Mouse (Mus musculus) liver, embryonic 13.5 days (tissue): Measurements from ENCODE around the gene Oxct2a. TPM values are rescaled to one million over a fixed set of nuclear protein-coding genes. Genes with fewer than 3 reads are reported as not detected.
A peak's percentile ranks its signal among the peaks of the same experiment; 100 is the strongest.
"Not testable (repeated sequence)": the region's sequence is repeated elsewhere in the genome, so short reads cannot be mapped to it uniquely, and the experiment has no call there.

Experiments
- ATAC-seq: fragments of 200-750 bp; cut with Nextera tagmentation; 2 replicates; pipeline ENCODE4 v1.8.0; 2017; ENCODE audit warnings: low read depth, mild to moderate bottlenecking, moderate number of reproducible peaks, moderate library complexity
- DNase-seq: peaks from one replicate; pipeline ENCODE4 v3.0.0; 2022
- H3K27ac ChIP-seq: fragments of 300-500 bp; sonication (generic); 2 replicates; pipeline ENCODE4 v1.5.1; 2015; ENCODE audit warnings: moderate library complexity, mild to moderate bottlenecking, inconsistent platforms
- H3K27me3 ChIP-seq: fragments of 300-500 bp; sonication (generic); 2 replicates; pipeline ENCODE4 v1.6.1; 2015; ENCODE audit warnings: mild to moderate bottlenecking, inconsistent platforms
- H3K36me3 ChIP-seq: fragments of 300-500 bp; sonication (generic); 2 replicates; pipeline ENCODE4 v1.6.1; 2015; ENCODE audit warnings: mild to moderate bottlenecking, inconsistent platforms
- H3K4me1 ChIP-seq: fragments of 300-500 bp; sonication (generic); replicated peaks from 2 replicates; pipeline ENCODE4 v1.6.1; 2015; ENCODE audit warnings: inconsistent platforms
- H3K4me2 ChIP-seq: fragments of 300-500 bp; sonication (generic); 2 replicates; pipeline ENCODE4 v1.6.1; 2015; ENCODE audit warnings: inconsistent platforms, mild to moderate bottlenecking, moderate library complexity
- H3K4me3 ChIP-seq: fragments of 300-500 bp; sonication (generic); replicated peaks from 2 replicates; pipeline ENCODE4 v1.5.1; 2015; ENCODE audit warnings: mild to moderate bottlenecking, inconsistent platforms
- H3K9ac ChIP-seq: fragments of 300-500 bp; sonication (generic); 2 replicates; pipeline ENCODE4 v1.6.1; 2015; ENCODE audit warnings: mild to moderate bottlenecking, inconsistent platforms
- H3K9me3 ChIP-seq: fragments of 300-500 bp; sonication (generic); replicated peaks from 2 replicates; pipeline ENCODE4 v1.6.1; 2016; ENCODE audit warnings: inconsistent platforms
- WGBS: fragments of 180-500 bp; shearing (Covaris S2); methylation state at CpG from one replicate; pipeline ENCODE4 v1.1.7; 2015; ENCODE audit not compliant: insufficient replicate concordance; 5-methylcytosine and 5-hydroxymethylcytosine counted together
- polyA plus RNA-seq: library from polyadenylated mRNA; unstranded; fragments of >200 nt; fragmentation: Nextera tagmentation; extraction: Ambion mirVana; gene quantifications from 2 replicates; pipeline ENCODE4 v1.2.1, GENCODE M21; 2015

Gene Oxct2a
- polyA plus RNA-seq, 1 experiment from 2014 or later = 0.06 TPM

DNA sequence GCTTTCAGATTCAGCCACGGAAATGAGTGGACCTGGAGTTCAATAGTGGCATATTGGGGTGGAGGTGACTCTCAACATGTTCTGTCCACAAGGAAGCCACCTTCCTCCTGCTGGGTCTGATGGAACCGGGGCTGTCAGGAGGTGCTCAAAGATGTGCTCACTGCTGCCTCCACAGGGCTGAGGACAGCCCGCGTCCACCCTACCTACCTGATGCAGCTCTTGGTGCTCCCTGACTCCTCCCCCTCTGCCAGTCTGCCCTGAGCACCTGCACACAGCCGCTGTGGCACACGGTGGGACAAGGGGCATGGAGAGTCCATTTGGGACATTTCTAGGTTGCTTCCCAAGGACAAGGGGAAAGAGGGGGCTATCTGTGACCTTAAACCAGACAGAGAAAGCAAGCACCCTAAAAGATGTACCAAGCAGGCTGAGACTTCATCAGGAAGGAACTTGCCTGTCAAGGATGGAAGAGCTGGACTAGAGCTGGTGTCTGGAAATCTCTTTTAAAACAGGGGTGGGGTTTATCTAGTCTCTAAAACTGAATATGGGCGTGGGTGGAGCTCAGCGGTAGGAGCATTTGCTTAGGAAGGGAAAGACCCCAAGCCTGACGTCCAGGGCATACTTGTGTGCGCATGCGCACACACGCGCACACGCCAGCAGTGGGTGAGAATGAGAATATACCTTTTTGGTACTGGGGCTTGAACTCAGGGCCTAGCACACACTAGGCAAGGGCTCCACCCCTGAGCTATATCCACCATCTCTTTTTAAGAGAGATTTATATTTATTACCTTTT, 12.6 kb upstream of the Oxct2a start:
- no peak overlapping the region for H3K9ac ChIP-seq
- H3K4me1 ChIP-seq = no peaks in the 10 kb centered on the region
- ATAC-seq (no peak), DNase-seq (no peak)
- H3K36me3 ChIP-seq = no peaks in the 10 kb centered on the region
- no peak overlapping the region for H3K27ac ChIP-seq
- H3K27me3 ChIP-seq = peaks cover 12% of the 10 kb centered on the region
- H3K9me3 ChIP-seq = no peaks in the 10 kb centered on the region
- 54% methylated on average over 14 of the region's 14 CpGs for WGBS
- no peak overlapping the region for H3K4me3 ChIP-seq
- no peak overlapping the region for H3K4me2 ChIP-seq

DNA sequence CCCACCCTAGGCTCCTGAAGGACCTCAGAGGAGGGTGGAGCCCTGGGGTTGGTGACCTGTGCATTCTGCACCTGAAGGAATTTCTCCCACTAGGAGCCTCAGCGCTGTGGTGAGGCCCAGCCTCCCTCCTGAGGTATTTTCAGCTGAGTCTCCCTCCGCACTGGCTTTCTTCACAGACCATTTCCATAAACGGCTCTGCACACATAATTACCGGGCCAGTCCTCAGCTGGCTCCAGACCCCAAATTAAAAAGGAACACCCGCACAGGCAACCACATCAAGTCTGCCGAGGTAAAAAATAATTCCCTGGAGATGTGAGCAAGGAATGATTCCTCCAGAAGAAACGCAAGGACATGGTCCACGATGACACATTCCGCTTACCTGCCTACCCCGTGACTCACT, 11.8 kb upstream of the Oxct2a start:
- H3K4me3 ChIP-seq, DNase-seq, H3K4me2 ChIP-seq, H3K36me3 ChIP-seq, ATAC-seq, H3K9me3 ChIP-seq, H3K27me3 ChIP-seq, H3K9ac ChIP-seq, H3K4me1 ChIP-seq, H3K27ac ChIP-seq: not testable (repeated sequence)
- WGBS = 74% methylated on average over 10 of the region's 10 CpGs

DNA sequence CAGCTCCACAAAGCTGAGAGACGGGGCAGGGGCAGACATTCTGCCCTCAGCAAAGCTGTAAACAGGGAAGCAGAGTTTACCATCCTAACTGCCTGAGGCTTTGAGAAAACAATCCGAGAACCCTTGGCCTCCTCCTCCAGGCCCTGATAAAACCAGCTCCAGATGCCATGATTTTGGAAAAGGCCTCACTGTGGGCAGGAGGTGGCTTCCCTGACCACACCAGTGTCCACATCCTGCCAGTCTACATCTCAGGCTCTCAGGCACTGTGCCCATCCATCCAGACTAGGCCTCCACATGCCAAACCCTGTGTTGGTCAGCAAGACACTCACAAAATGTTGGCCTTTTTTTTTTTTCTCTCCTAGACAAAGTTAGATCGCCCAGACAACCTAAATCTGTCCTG, 10.7 kb upstream of the Oxct2a start:
- Histone ChIP-seq H3K27ac (no peak overlapping the region), H3K27me3 (0 out of 2 replicates have a peak, but pooled peaks cover 4% of the 10 kb centered on the region), H3K4me3 (no peak overlapping the region), H3K4me1 (no peaks in the 10 kb centered on the region), H3K4me2 (no peak overlapping the region), H3K36me3 (no peaks in the 10 kb centered on the region), H3K9ac (no peak overlapping the region), H3K9me3 (no peaks in the 10 kb centered on the region)
- 49% methylated on average over 3 of the region's 3 CpGs for WGBS
- DNase-seq (no peak), ATAC-seq (no peak)

DNA sequence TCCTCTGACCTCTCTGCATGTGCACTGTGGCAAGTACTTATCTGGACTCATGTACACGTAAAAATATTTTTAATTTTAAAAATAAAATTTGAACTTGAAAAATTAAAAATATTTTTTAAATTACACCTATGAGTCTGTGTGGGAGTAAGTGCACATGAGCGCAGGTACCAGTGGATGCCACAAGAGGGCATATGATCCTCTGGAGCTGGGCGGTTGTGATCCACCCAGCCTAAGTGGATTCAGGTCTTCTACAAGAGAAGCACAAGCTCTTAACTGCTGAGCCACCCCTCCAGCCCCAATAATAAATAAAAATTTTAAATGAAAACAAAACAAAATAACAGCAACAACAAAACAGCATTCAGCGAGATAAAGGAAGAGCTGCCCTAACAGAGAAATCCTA, 9.7 kb upstream of the Oxct2a start:
- no peak overlapping the region for H3K9ac ChIP-seq
- H3K36me3 ChIP-seq = no peaks in the 10 kb centered on the region
- H3K4me3 ChIP-seq = no peak overlapping the region
- H3K4me2 ChIP-seq = no peak overlapping the region
- no peak for DNase-seq
- no peaks in the 10 kb centered on the region for H3K4me1 ChIP-seq
- no peak for ATAC-seq
- H3K9me3 ChIP-seq = no peaks in the 10 kb centered on the region
- H3K27me3 ChIP-seq = no peaks in the 10 kb centered on the region
- 81% methylated on average over 4 of the region's 4 CpGs for WGBS
- H3K27ac ChIP-seq = no peak overlapping the region

- not testable (repeated sequence) for H3K9me3 ChIP-seq, H3K4me2 ChIP-seq, H3K36me3 ChIP-seq, H3K27me3 ChIP-seq, H3K9ac ChIP-seq, DNase-seq, H3K27ac ChIP-seq, H3K4me3 ChIP-seq, H3K4me1 ChIP-seq, ATAC-seq
- 69% methylated on average over 1 of the region's 1 CpGs for WGBS
Measured at GRCm38 (mm10) chr4:123331961-123332360, 8.5 kb upstream of the Oxct2a start.

GRCm38 (mm10) chr4:123331326-123331725, 7.9 kb upstream of the Oxct2a start:
- no peaks in the 10 kb centered on the region for H3K36me3 ChIP-seq
- ATAC-seq = no peak
- WGBS = 87% methylated on average over 5 of the region's 5 CpGs

DNA sequence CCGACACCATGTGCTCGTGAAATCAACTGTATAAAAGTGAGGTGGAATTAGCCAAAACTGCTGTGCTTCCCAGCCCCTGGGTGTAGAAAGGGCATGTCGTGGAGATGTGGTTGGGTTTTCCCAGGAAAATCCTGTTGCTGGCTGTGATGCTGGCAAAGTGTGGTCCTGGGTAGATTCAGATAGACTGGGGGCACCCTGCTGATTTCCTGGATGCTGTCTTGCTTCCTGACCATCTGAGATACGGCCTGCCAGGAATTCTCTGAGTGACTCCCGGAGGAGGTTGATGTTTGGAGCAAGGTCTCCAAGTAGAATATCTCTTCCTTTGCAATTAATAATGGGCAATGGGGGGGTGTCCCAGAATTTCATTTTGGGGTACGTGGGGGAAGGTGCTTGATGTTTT, 5.5 kb upstream of the Oxct2a start:
- H3K9me3 ChIP-seq = no peaks in the 10 kb centered on the region

More at GRCm38 (mm10) chr4:123331326-123331725, 7.9 kb upstream of the Oxct2a start:
- Histone ChIP-seq H3K4me1 (no peaks in the 10 kb centered on the region), H3K27ac (no peak overlapping the region), H3K9ac (no peak overlapping the region), H3K9me3 (no peaks in the 10 kb centered on the region), H3K4me2 (no peak overlapping the region), H3K27me3 (no peaks in the 10 kb centered on the region), H3K4me3 (no peak overlapping the region)
- no peak for DNase-seq

DNA sequence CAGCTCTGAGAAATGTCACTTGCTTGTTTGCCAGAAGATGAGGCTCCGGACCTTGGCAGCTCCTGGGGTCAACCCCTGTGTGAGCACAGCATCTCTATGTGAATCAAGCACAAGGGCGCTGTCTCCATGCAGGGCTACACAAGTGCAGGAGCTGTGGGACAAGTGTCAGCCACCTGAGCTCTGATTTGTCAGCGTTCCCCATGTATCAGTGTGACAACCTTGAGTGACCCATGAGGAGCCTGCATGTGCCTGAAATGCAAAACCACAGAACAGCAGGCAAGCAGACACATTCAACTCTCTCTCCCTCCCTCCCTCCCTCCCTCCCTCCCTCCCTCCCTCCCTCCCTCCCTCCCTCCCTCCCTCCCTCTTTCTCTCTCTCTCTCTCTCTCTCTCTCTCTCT, 4.2 kb upstream of the Oxct2a start:
- Histone ChIP-seq H3K9ac (no peak overlapping the region), H3K9me3 (no peaks in the 10 kb centered on the region), H3K27me3 (peaks cover 18% of the 10 kb centered on the region), H3K27ac (no peak overlapping the region), H3K4me2 (no peak overlapping the region), H3K4me3 (no peak overlapping the region), H3K4me1 (no peaks in the 10 kb centered on the region), H3K36me3 (no peaks in the 10 kb centered on the region)
- ATAC-seq (no peak), DNase-seq (no peak)
- WGBS = 47% methylated on average over 3 of the region's 3 CpGs

More for the DNA sequence above, 5.5 kb upstream of the Oxct2a start:
- H3K36me3 ChIP-seq = no peaks in the 10 kb centered on the region
- no peak overlapping the region for H3K27ac ChIP-seq
- ATAC-seq (no peak), DNase-seq (no peak)
- H3K4me2 ChIP-seq = no peak overlapping the region
- no peak overlapping the region for H3K4me3 ChIP-seq
- H3K27me3 ChIP-seq = peaks cover 7% of the 10 kb centered on the region; the same call in 1 of the 2 replicates
- 62% methylated on average over 6 of the region's 6 CpGs for WGBS
- H3K4me1 ChIP-seq = no peaks in the 10 kb centered on the region
- no peak overlapping the region for H3K9ac ChIP-seq

- no peak overlapping the region for H3K27ac ChIP-seq
- H3K9ac ChIP-seq = no peak overlapping the region
- no peaks in the 10 kb centered on the region for H3K4me1 ChIP-seq
- no peaks in the 10 kb centered on the region for H3K9me3 ChIP-seq
- no peak overlapping the region for H3K4me2 ChIP-seq
- no peak for DNase-seq
- H3K36me3 ChIP-seq = no peaks in the 10 kb centered on the region
- peaks cover 27% of the 10 kb centered on the region for H3K27me3 ChIP-seq
- no peak for ATAC-seq
- 66% methylated on average over 3 of the region's 3 CpGs for WGBS
- H3K4me3 ChIP-seq = no peak overlapping the region
Measured at GRCm38 (mm10) chr4:123326087-123326486, 2.7 kb upstream of the Oxct2a start.

DNA sequence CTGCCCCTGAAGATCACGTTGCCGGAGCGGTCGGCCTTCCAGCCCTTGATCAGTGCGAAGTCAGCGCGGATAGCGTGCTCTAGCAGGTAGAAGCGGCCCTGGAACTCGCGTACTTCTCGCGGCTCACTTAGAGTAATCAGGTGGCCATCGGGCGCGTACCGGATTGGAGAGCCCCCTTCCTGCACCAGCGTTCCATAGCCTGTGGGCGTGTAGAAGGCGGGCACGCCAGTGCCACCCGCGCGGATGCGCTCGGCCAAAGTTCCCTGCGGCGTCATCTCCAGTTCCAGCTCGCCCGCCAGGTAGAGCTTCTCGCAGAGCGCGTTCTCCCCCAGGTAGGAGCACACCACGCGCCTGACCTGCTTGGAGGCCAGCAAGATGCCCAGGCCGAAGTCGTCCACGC, 524 bp downstream of the Oxct2a start:
- ATAC-seq, H3K4me1 ChIP-seq, H3K4me3 ChIP-seq, H3K27ac ChIP-seq, H3K36me3 ChIP-seq, DNase-seq, H3K9me3 ChIP-seq, H3K9ac ChIP-seq: not testable (repeated sequence)
- Histone ChIP-seq H3K27me3 (peaks cover 27% of the 10 kb centered on the region), H3K4me2 (peak overlapping the region; percentile 33)
- 42% methylated on average over 19 of the region's 38 CpGs for WGBS

- Histone ChIP-seq H3K4me1 (peaks cover 14% of the 10 kb centered on the region; the same call in 1 of the 2 replicates), H3K36me3 (no peaks in the 10 kb centered on the region), H3K27me3 (no peaks in the 10 kb centered on the region), H3K9ac (no peak overlapping the region), H3K4me2 (no peak overlapping the region), H3K27ac (no peak overlapping the region), H3K9me3 (no peaks in the 10 kb centered on the region), H3K4me3 (no peak overlapping the region)
- 70% methylated on average over 3 of the region's 3 CpGs for WGBS
- DNase-seq = no peak
- ATAC-seq = no peak
Measured at GRCm38 (mm10) chr4:123314497-123314896, 8.9 kb downstream of the Oxct2a start.

GRCm38 (mm10) chr4:123313010-123313409, 10.4 kb downstream of the Oxct2a start:
- no peaks in the 10 kb centered on the region for H3K9me3 ChIP-seq
- no peaks in the 10 kb centered on the region for H3K27me3 ChIP-seq
- WGBS = 22% methylated on average over 6 of the region's 6 CpGs
- H3K4me2 ChIP-seq = no peak overlapping the region
- H3K27ac ChIP-seq = 0 out of 2 replicates have a peak overlapping the region, but pooled peaks have one; percentile 32
- no peaks in the 10 kb centered on the region for H3K36me3 ChIP-seq
- DNase-seq = no peak
- H3K9ac ChIP-seq = no peak overlapping the region
- no peak overlapping the region for H3K4me3 ChIP-seq
- H3K4me1 ChIP-seq = peaks cover 18% of the 10 kb centered on the region; the same call in 1 of the 2 replicates
- peak; percentile 62 for ATAC-seq
